Mouse (Mus musculus) forebrain, embryonic 12.5 days (tissue): ENCODE results near the gene Pigt. TPM values are rescaled to one million over a fixed set of nuclear protein-coding genes. Genes with fewer than 3 reads are reported as not detected.

ENCODE experiments used
- polyA plus RNA-seq: library from polyadenylated mRNA; unstranded; fragments of >200 nt; fragmentation: Nextera tagmentation; extraction: Ambion mirVana; gene quantifications from 2 replicates; pipeline ENCODE4 v1.2.1, GENCODE M21; 2016

Gene Pigt
- polyA plus RNA-seq, 1 experiment from 2014 or later: 45.2 TPM

Other genes starting within 250 kb of the Pigt start
- gene Svs3b, start 240.9 kb upstream of the Pigt start, polyA plus RNA-seq: not detected in 2 replicates
- gene Svs4, start 219.1 kb upstream of the Pigt start, polyA plus RNA-seq: not detected in 2 replicates
- gene Svs3a, start 208.3 kb upstream of the Pigt start, polyA plus RNA-seq: not detected in 2 replicates
- gene Svs6, start 180.8 kb upstream of the Pigt start, polyA plus RNA-seq: not detected in 2 replicates
- gene Svs5, start 164.8 kb upstream of the Pigt start, polyA plus RNA-seq: not detected in 2 replicates
- gene Slpi, start 108.4 kb upstream of the Pigt start, polyA plus RNA-seq: 0.41 TPM in 1 of 2 replicates, not detected in the other
- 0.08 and 0.09 TPM in 2 replicates for gene Rbpjl, start 94.4 kb upstream of the Pigt start, polyA plus RNA-seq
- 3.3 and 4.0 TPM in 2 replicates for gene Matn4, start 92.4 kb upstream of the Pigt start, polyA plus RNA-seq
- gene Sdc4, start 53.6 kb upstream of the Pigt start, polyA plus RNA-seq: 12.1 and 12.6 TPM in 2 replicates
- gene Sys1, start 40.6 kb upstream of the Pigt start, polyA plus RNA-seq: 60.5 and 67.4 TPM in 2 replicates
- 4.7 and 6.2 TPM in 2 replicates for gene Gm20458, start 36.6 kb upstream of the Pigt start, polyA plus RNA-seq
- not detected in 2 replicates for gene Trp53tg5, start 23.8 kb upstream of the Pigt start, polyA plus RNA-seq
- 4.6 and 4.7 TPM in 2 replicates for gene Dbndd2, start 11.4 kb upstream of the Pigt start, polyA plus RNA-seq
- 29.9 and 34.5 TPM in 2 replicates for gene Wfdc2, start 64.9 kb downstream of the Pigt start, polyA plus RNA-seq
- not detected in 2 replicates for gene Spint3, start 75.9 kb downstream of the Pigt start, polyA plus RNA-seq
- gene Wfdc6a, start 87.9 kb downstream of the Pigt start, polyA plus RNA-seq: not detected in 2 replicates
- not detected in 2 replicates for gene Eppin, start 96.1 kb downstream of the Pigt start, polyA plus RNA-seq
- gene Wfdc6b, start 116.0 kb downstream of the Pigt start, polyA plus RNA-seq: not detected in 2 replicates
- not detected in 2 replicates for gene Wfdc8, start 116.1 kb downstream of the Pigt start, polyA plus RNA-seq
- not detected in 2 replicates for gene Wfdc16, start 141.3 kb downstream of the Pigt start, polyA plus RNA-seq
- gene Wfdc10, start 158.5 kb downstream of the Pigt start, polyA plus RNA-seq: not detected in 2 replicates
- not detected in 2 replicates for gene Wfdc9, start 159.1 kb downstream of the Pigt start, polyA plus RNA-seq
- gene Wfdc11, start 176.6 kb downstream of the Pigt start, polyA plus RNA-seq: not detected in 2 replicates
- gene Wfdc13, start 187.6 kb downstream of the Pigt start, polyA plus RNA-seq: not detected in 2 replicates
- gene Spint4, start 201.0 kb downstream of the Pigt start, polyA plus RNA-seq: not detected in 2 replicates
- gene Spint5, start 217.8 kb downstream of the Pigt start, polyA plus RNA-seq: not detected in 2 replicates
- gene Wfdc3, start 248.4 kb downstream of the Pigt start, polyA plus RNA-seq: 0.73 and 0.81 TPM in 2 replicates
- 83.6 and 88.3 TPM in 2 replicates for gene Dnttip1, start 248.5 kb downstream of the Pigt start, polyA plus RNA-seq